Mouse (Mus musculus) testis, adult 2 months (tissue): ENCODE results near the gene Mmp7.

Experiments
- CTCF ChIP-seq: fragments of 200-500 bp; IDR thresholded peaks from 2 replicates; pipeline ENCODE4 v1.5.1; 2012; ENCODE audit warnings: low read depth, mild to moderate bottlenecking, inconsistent platforms, low read length, moderate library complexity; ENCODE audit not compliant: control insufficient read depth, insufficient read depth, insufficient replicate concordance
- POLR2A ChIP-seq: fragments of 200-500 bp; IDR thresholded peaks from 2 replicates; pipeline ENCODE4 v1.6.1; 2012; ENCODE audit warnings: low read depth, mild to moderate bottlenecking, inconsistent platforms, low read length, moderate library complexity; ENCODE audit not compliant: control insufficient read depth

DNA sequence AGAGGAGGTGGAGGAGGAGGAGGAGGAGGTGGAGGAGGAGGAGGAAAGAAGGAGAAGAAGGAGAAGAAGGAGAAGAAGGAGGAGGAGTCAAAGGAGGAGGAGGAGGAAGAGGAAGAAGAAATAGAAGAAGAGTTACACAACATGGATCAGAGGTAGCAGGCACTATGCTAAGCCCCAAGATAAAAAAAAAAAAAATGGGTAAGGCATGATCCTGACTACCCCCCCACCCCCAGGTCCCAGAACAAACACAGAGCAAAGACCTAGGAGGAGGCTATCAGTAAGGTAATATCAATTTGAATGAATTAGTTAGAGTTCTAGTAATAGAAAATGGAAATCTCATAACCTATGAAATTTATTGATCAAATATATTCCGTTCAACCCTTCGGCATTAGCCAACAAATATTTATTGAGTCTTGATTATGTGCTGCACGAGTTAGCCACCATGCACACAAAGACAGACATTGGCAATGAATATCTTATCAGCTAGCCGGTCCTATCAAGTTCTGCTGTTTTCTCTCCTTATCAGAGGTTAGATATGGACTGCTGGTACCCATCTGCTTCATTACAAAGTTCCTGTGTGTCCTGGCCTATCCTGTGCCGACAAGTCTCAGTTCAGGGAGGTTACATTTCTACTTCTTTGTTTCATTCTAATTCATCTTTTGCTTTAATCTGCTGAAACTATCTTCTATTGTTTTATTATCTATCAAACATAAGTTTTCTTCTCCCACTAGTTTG is 39.4 kb upstream of the Mmp7 start:
- TF ChIP-seq CTCF, result no peak
- TF ChIP-seq POLR2A, result no peak
